ENCODE assay signal across 8 mouse cellular contexts in genomic region chr2:74704393-74704998, GRCm38 (mm10). TPM values are rescaled to one million over a fixed set of nuclear protein-coding genes. Genes with fewer than 3 reads are reported as not detected.
DNase-seq lines count a peak whose midpoint lies in the region; ATAC-seq and TF ChIP-seq lines count a peak whose summit lies in the region.

Gene Hoxd8 (plus strand): TSS chr2:74704615.

- ATAC-seq in embryonic facial prominence, embryonic 11.5 days (replicated peaks; ENCODE audit: insufficient number of reproducible peaks, low FRiP score, low TSS enrichment, low read depth) = no peak
- peak; percentile 18; the same call in 1 of the 2 replicates for ATAC-seq in hindbrain, embryonic 11.5 days (ENCODE audit: low FRiP score)
- peak; percentile 15; the same call in 1 of the 2 replicates for ATAC-seq in limb, embryonic 14.5 days (ENCODE audit: low FRiP score, low read depth)
- ATAC-seq in stomach, embryonic 14.5 days (ENCODE audit: insufficient number of reproducible peaks, insufficient read depth, low FRiP score, low read depth) = no peak

- no peak within 1 kb of the TSS for H3K27ac ChIP-seq in liver, adult 2 months (replicated peaks; ENCODE audit: insufficient read depth, low read depth, low read length)
- no peak within 1 kb of the TSS for H3K27ac ChIP-seq in embryonic facial prominence, embryonic 11.5 days (replicated peaks; ENCODE audit: low read depth, low read length)
- H3K27ac ChIP-seq in hindbrain, embryonic 11.5 days (ENCODE audit: low read depth, low read length) = no peak within 1 kb of the TSS
- peak within 1 kb of the TSS; percentile 83 for H3K27ac ChIP-seq in limb, embryonic 14.5 days (replicated peaks; ENCODE audit: low read depth, low read length)
- H3K27ac ChIP-seq in stomach, embryonic 14.5 days (ENCODE audit: low read length) = no peak within 1 kb of the TSS

- 5% methylated on average over 51 of the region's 52 CpGs for WGBS in liver, adult 2 months
- under 1% methylated on average over 52 of the region's 52 CpGs for WGBS in embryonic facial prominence, embryonic 11.5 days
- under 1% methylated on average over 38 of the region's 52 CpGs for WGBS in hindbrain, embryonic 11.5 days
- 2% methylated on average over 22 of the region's 52 CpGs for WGBS in limb, embryonic 14.5 days
- 2% methylated on average over 39 of the region's 52 CpGs for WGBS in stomach, embryonic 14.5 days

- no peak for DNase-seq in liver, adult 2 months (ENCODE audit: extremely low read depth, low read depth, low spot score)
- DNase-seq in liver = no peak
- no peak for DNase-seq in embryonic facial prominence, embryonic 11.5 days (ENCODE audit: low spot score)
- no peak for DNase-seq in hindbrain, embryonic 11.5 days (ENCODE audit: low spot score)
- no peak for DNase-seq in limb, embryonic 14.5 days (ENCODE audit: low spot score)
- DNase-seq in left cerebral cortex, adult 18-20 months (ENCODE audit: low spot score in 2 of 2) = no peak
- no peak for DNase-seq in cerebellum, postnatal 25 days

- no peak within 1 kb of the TSS for H3K9ac ChIP-seq in liver, adult 2 months (ENCODE audit: low read depth, low read length)
- H3K9ac ChIP-seq in embryonic facial prominence, embryonic 11.5 days (replicated peaks; ENCODE audit: low read length) = peak within 1 kb of the TSS; percentile 32; the same call in 1 of the 2 replicates
- peak within 1 kb of the TSS; percentile 38; the same call in 1 of the 2 replicates for H3K9ac ChIP-seq in hindbrain, embryonic 11.5 days (ENCODE audit: low read depth, low read length)
- H3K9ac ChIP-seq in limb, embryonic 14.5 days (ENCODE audit: low read depth, low read length, severe bottlenecking) = peak within 1 kb of the TSS; percentile 73
- peak within 1 kb of the TSS; percentile 21; the same call in 1 of the 2 replicates for H3K9ac ChIP-seq in stomach, embryonic 14.5 days (replicated peaks; ENCODE audit: low read depth, low read length)

- peak within 1 kb of the TSS; percentile 79 for H3K4me2 ChIP-seq in embryonic facial prominence, embryonic 11.5 days (ENCODE audit: low read depth, low read length)
- H3K4me2 ChIP-seq in hindbrain, embryonic 11.5 days (replicated peaks; ENCODE audit: low read depth, low read length) = peak within 1 kb of the TSS; percentile 62
- peak within 1 kb of the TSS; percentile 78 for H3K4me2 ChIP-seq in limb, embryonic 14.5 days (replicated peaks; ENCODE audit: low read depth, low read length, severe bottlenecking)
- peak within 1 kb of the TSS; percentile 60 for H3K4me2 ChIP-seq in stomach, embryonic 14.5 days (replicated peaks; ENCODE audit: low read depth, low read length)

- TF ChIP-seq CTCF in liver, adult 2 months (IDR thresholded peaks at IDR 0.05; ENCODE audit: low read depth, low read length) = no peak

- H3K36me3 ChIP-seq in liver, adult 2 months (ENCODE audit: control insufficient read depth, insufficient read depth, low read length) = no peaks in the 10 kb centered on the region
- no peaks in the 10 kb centered on the region for H3K36me3 ChIP-seq in embryonic facial prominence, embryonic 11.5 days (replicated peaks; ENCODE audit: control insufficient read depth, insufficient read depth, low read depth, low read length)
- no peaks in the 10 kb centered on the region for H3K36me3 ChIP-seq in hindbrain, embryonic 11.5 days (ENCODE audit: control insufficient read depth, insufficient read depth, low read length)
- no peaks in the 10 kb centered on the region for H3K36me3 ChIP-seq in limb, embryonic 14.5 days (ENCODE audit: control insufficient read depth, insufficient read depth, low read length)
- H3K36me3 ChIP-seq in stomach, embryonic 14.5 days (ENCODE audit: control insufficient read depth, insufficient read depth, low read length) = no peaks in the 10 kb centered on the region

- peaks cover 50% of the 10 kb centered on the region for H3K27me3 ChIP-seq in liver, adult 2 months (ENCODE audit: control insufficient read depth, insufficient read depth, low read length)
- peaks cover 83% of the 10 kb centered on the region for H3K27me3 ChIP-seq in embryonic facial prominence, embryonic 11.5 days (ENCODE audit: control insufficient read depth, insufficient read depth, low read length)
- peaks cover 89% of the 10 kb centered on the region for H3K27me3 ChIP-seq in hindbrain, embryonic 11.5 days (ENCODE audit: control insufficient read depth, insufficient read depth, low read length)
- H3K27me3 ChIP-seq in limb, embryonic 14.5 days (ENCODE audit: control insufficient read depth, insufficient read depth, low read length) = peaks cover 85% of the 10 kb centered on the region
- H3K27me3 ChIP-seq in stomach, embryonic 14.5 days (ENCODE audit: control insufficient read depth, insufficient read depth, low read length) = peaks cover 70% of the 10 kb centered on the region

- no peaks in the 10 kb centered on the region for H3K79me2 ChIP-seq in liver, adult 2 months (ENCODE audit: control insufficient read depth, insufficient read depth, low read length)

- no peak for TF ChIP-seq POLR2A in liver, adult 2 months (IDR thresholded peaks at IDR 0.05; ENCODE audit: extremely low read depth, insufficient read depth, low read length)
- TF ChIP-seq POLR2A in limb, embryonic 14.5 days (IDR thresholded peaks at IDR 0.05; ENCODE audit: borderline replicate concordance, extremely low read depth, insufficient read depth, insufficient read length) = no peak

- no peaks in the 10 kb centered on the region for H3K9me3 ChIP-seq in embryonic facial prominence, embryonic 11.5 days (replicated peaks; ENCODE audit: control insufficient read depth, low read length)
- H3K9me3 ChIP-seq in hindbrain, embryonic 11.5 days (ENCODE audit: control insufficient read depth, low read length) = no peaks in the 10 kb centered on the region
- H3K9me3 ChIP-seq in limb, embryonic 14.5 days (ENCODE audit: control insufficient read depth, low read length) = no peaks in the 10 kb centered on the region
- no peaks in the 10 kb centered on the region for H3K9me3 ChIP-seq in stomach, embryonic 14.5 days (ENCODE audit: control insufficient read depth, low read depth, low read length)

- no peaks in the 10 kb centered on the region for H3K4me1 ChIP-seq in liver, adult 2 months (ENCODE audit: control insufficient read depth, insufficient read depth, low read length)
- peaks cover 14% of the 10 kb centered on the region for H3K4me1 ChIP-seq in embryonic facial prominence, embryonic 11.5 days (ENCODE audit: control insufficient read depth, insufficient read depth, low read length)
- peaks cover 3% of the 10 kb centered on the region for H3K4me1 ChIP-seq in hindbrain, embryonic 11.5 days (replicated peaks; ENCODE audit: control insufficient read depth, insufficient read depth, low read length)
- H3K4me1 ChIP-seq in limb, embryonic 14.5 days (ENCODE audit: control insufficient read depth, insufficient read depth, low read length) = peaks cover 5% of the 10 kb centered on the region
- peaks cover 6% of the 10 kb centered on the region; the same call in 1 of the 2 replicates for H3K4me1 ChIP-seq in stomach, embryonic 14.5 days (ENCODE audit: control insufficient read depth, insufficient read depth, low read length)

- peak within 1 kb of the TSS; percentile 23; the same call in 1 of the 2 replicates for H3K4me3 ChIP-seq in liver, adult 2 months (ENCODE audit: insufficient read depth, low read depth, low read length)
- peak within 1 kb of the TSS; percentile 33 for H3K4me3 ChIP-seq in embryonic facial prominence, embryonic 11.5 days (ENCODE audit: low read depth, low read length)
- peak within 1 kb of the TSS; percentile 30 for H3K4me3 ChIP-seq in hindbrain, embryonic 11.5 days (ENCODE audit: low read depth, low read length)
- H3K4me3 ChIP-seq in limb, embryonic 14.5 days (replicated peaks; ENCODE audit: low read length) = peak within 1 kb of the TSS; percentile 53
- H3K4me3 ChIP-seq in stomach, embryonic 14.5 days (ENCODE audit: low read depth, low read length) = peak within 1 kb of the TSS; percentile 33

RNA-seq across cellular contexts. Expression of gene Hoxd8, which starts in this region (rescaled TPM):
- total RNA-seq in liver, adult 2 months (2014; rRNA removed) = 0.07 TPM in 1 of 2 replicates, not detected in the other
- 0.06 TPM in 1 of 2 replicates, not detected in the other for polyA plus RNA-seq in liver, adult 2 months (2012; rRNA removed)
- polyA plus RNA-seq in embryonic facial prominence, embryonic 11.5 days (2014; fragmentation: Nextera tagmentation; extraction: Ambion mirVana) = 0.18 and 0.71 TPM in 2 replicates
- 0.19 and 0.50 TPM in 2 replicates for polyA plus RNA-seq in hindbrain, embryonic 11.5 days (2014; fragmentation: Nextera tagmentation; extraction: Ambion mirVana)
- polyA plus RNA-seq in limb, embryonic 14.5 days (2012; rRNA removed) = 12.7 and 13.1 TPM in 2 replicates
- 11.4 and 12.8 TPM in 2 replicates for polyA plus RNA-seq in limb, embryonic 14.5 days (2014; fragmentation: Nextera tagmentation; extraction: Ambion mirVana)
- 2.6 and 2.9 TPM in 2 replicates for polyA plus RNA-seq in stomach, embryonic 14.5 days (2014; fragmentation: Nextera tagmentation; extraction: Ambion mirVana)
- not detected for total RNA-seq in left cerebral cortex, adult 18-20 months (2021)

Comparison
In these comparisons a context has a peak if more than half of its experiments do, and no peak if none do; other contexts are left out.
1. Peak in ATAC-seq, H3K4me3 ChIP-seq, H3K9ac ChIP-seq and H3K4me2 ChIP-seq in hindbrain, embryonic 11.5 days; RNA of the gene not detected or under 1 TPM.